Mouse (Mus musculus) layer of hippocampus, adult 9-10 months (tissue): Measurements from ENCODE around the gene Rhpn2.
A peak's percentile ranks its signal among the peaks of the same experiment; 100 is the strongest.
"Not testable (repeated sequence)": the region's sequence is repeated elsewhere in the genome, so short reads cannot be mapped to it uniquely, and the experiment has no call there.

Experiments used
- DNase-seq: peaks from one replicate; pipeline ENCODE4 v3.0.0; 2022; ENCODE audit warnings: low spot score

Gene Rhpn2

GRCm38 (mm10) chr7:35333692-35334526, at the start of gene Rhpn2:
TSS of gene Rhpn2 (plus strand) at chr7:35334170.
- peak; percentile 98 for DNase-seq

GRCm38 (mm10) chr7:35293464-35293863, 40.5 kb upstream of the Rhpn2 start:
- no peak for DNase-seq

DNA sequence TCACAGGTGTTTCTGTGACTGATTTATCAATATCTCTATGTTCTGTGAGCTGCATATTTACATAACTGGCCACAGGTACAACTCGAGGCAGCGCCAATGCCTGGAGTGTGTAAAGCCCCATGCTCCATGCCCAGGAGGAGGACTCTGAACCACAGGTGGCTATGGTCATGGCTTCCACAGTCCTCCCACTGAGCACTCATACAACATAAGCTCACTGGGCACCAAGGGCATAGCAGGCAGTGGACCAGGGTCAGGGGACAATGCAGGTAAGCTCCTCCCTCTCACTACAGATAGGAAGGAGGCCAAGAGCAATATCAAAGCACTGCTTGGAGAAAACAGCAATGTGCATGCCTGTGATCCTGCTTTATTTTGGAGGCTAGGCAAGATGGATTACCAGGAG, 38.3 kb upstream of the Rhpn2 start:
- DNase-seq: no peak

DNA sequence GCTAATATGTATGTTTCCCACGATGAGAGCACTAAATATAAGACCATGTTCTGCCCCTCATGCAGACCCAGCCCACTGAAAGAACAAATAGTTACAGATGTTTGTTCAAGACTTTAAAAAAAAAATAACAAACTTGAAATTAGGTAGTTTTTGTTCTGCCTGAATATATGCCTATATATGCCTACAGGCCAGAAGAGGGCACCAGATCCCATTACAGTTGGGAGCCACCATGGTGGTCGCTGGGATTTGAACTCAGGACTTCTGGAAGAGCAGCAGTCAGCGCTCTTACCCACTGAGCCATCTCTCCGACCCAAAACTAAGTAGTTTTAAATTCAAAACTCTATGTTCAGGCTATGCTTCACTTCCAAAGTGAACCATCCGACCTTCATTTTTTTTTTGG, 36.1 kb upstream of the Rhpn2 start:
- DNase-seq: no peak

GRCm38 (mm10) chr7:35299656-35300055, 34.3 kb upstream of the Rhpn2 start:
- DNase-seq: no peak

DNA sequence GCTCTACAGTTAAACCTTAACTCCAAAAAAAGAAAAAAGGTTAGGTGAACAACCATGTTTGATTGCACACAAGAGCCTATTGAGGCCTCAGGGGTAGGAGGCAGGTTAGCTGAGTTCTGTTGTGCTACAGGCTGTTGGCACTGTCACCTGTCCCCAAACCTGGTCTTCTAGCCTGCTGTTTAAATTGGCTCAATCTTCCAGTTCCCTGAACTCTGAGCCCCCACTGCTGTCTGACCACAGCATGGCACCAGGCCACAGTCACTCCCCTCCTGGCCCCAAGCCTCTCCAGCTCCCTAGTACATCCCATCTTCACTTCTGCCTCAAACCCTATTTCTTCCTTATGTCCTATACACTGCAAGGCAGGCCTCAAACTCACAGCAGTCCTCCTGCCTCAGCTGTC, 33.2 kb upstream of the Rhpn2 start:
- no peak for DNase-seq

DNA sequence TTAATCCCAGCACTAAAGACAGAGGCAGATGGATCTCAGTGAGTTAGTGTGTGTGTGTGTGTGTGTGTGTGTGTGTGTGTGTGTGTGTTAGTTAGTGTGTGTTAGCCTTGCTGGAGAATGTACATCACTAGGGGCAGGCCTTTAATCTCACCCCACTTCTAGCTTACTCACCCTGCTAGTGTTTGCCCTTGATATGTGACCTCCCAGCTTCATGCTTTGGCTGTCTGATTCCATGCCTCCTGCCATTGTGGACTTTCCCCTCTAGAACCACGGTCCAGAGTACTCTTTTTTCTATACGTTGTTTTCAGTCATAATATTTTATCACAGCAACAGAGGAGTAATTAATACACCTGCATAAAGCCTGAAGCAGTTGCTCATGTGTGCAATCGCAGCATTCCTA, 22.8 kb upstream of the Rhpn2 start:
- DNase-seq: no peak

GRCm38 (mm10) chr7:35314156-35314555, 19.8 kb upstream of the Rhpn2 start:
- DNase-seq: no peak

DNA sequence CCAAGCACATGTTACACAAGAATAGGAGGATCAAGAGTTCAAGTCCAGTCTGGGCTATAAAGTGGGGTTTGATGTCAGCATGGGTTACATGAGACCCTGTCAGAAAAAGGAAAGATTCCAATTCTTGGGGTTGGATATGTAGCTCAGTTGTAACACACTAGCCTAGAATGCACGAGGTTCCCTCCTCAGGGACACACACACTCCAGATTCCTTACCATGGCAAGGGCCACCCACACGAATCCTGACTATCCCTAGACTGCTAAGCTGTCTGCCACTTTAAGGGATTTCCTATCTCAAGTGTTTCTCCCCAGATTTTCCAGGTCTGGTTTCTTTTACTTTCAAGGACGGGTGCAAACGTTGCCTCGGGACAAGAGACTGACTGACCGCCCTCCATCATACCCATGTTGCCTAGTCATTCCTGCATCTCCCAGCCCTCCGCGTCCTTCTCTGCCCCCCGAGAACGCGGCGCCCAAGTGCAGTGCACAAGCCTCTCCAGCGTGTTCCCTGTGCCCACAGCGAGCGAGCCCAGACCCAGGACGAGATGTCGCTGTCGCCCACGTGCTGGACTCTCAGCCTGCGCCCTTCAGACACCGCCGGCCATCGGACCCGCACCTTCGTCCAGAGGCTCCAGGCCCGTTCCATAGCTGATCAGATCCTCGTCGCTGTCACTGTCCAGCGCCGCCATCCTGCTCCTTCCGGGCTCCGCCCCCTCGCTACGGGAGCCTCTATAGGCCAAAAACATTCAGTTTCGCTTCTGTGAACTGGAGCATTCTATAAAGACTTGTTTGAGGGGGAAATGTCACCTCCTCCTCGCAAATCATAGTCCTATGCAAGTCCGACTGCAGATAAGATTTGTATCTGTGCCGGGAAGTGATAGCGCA, 16.0 kb upstream of the Rhpn2 start, which contains the start of gene Gpatch1:
Gpatch1 (minus strand) TSS at position 712 of the 881 bp plus-strand sequence.
- peak; percentile 92 for DNase-seq

- not testable (repeated sequence) for DNase-seq
These were observed 14.7 kb upstream of the Rhpn2 start for GRCm38 (mm10) chr7:35319221-35319620.

DNA sequence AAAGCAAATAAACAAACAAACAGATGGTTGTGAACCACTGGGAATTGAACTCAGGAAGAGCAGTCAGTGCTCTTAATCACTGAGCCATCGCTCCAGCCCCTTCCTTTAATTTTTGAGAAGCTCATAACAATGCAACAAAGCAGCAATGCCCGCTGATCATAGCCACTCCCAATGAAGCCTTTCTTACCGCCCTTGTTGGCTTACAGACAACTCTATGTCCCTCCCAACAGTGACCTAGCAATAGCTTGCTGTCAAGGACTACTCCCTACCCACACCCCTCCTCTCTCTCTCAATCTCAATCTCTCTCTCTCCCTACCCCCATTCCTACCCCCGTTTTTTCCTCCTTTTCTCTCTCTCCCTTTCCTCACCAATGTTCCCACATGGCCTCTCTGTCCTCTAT, 14.2 kb upstream of the Rhpn2 start:
- no peak for DNase-seq

- DNase-seq: no peak
These were observed 11.8 kb upstream of the Rhpn2 start for GRCm38 (mm10) chr7:35322161-35322560.

- DNase-seq: no peak
These were observed 11.1 kb upstream of the Rhpn2 start for GRCm38 (mm10) chr7:35322732-35323420.

GRCm38 (mm10) chr7:35331590-35331989, 2.4 kb upstream of the Rhpn2 start:
- DNase-seq: no peak

- no peak for DNase-seq
These were observed 729 bp upstream of the Rhpn2 start for GRCm38 (mm10) chr7:35333231-35333651.

GRCm38 (mm10) chr7:35334527-35335452, 820 bp downstream of the Rhpn2 start:
- no peak for DNase-seq

GRCm38 (mm10) chr7:35340196-35340595, 6.2 kb downstream of the Rhpn2 start:
- no peak for DNase-seq

DNA sequence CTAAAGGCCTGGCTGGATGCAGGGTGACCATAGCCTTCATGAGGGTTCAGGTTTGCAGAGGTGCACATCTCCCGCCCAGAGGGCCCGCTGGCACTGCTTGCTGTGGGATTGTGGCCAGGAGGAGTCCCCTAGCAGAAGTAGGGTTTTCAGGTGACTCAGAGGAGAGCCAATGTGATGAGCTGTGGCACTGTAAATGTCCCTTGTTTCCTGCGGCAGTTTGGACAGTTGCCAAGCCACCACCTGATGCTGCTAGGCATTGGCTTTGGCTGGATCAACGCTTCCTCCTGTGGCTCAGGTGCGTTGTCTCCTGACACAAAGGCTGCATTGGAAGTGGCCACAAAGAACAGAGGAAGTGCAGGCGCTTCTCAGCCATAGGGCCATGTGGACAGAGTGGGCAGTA, 7.3 kb downstream of the Rhpn2 start:
- no peak for DNase-seq

DNA sequence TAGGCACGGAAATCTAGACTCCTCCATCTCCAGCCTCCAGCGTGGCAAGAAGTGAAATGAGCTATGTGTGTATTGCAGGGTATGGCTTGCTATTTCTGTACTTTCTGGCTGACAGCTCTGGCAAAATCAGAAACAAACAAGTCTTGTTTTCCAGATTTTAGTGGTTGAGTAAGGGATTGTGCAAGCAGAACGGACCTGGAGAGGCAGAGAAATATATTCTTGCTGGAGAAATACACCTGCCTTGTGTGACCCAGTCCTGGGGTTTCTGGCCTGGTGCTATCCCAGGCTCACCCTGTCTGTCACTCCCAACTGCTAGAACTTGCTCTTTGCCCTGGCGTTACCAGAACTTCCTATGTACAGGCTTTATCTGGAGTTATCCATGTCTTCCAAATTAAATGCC, 8.5 kb downstream of the Rhpn2 start:
- DNase-seq: no peak

DNA sequence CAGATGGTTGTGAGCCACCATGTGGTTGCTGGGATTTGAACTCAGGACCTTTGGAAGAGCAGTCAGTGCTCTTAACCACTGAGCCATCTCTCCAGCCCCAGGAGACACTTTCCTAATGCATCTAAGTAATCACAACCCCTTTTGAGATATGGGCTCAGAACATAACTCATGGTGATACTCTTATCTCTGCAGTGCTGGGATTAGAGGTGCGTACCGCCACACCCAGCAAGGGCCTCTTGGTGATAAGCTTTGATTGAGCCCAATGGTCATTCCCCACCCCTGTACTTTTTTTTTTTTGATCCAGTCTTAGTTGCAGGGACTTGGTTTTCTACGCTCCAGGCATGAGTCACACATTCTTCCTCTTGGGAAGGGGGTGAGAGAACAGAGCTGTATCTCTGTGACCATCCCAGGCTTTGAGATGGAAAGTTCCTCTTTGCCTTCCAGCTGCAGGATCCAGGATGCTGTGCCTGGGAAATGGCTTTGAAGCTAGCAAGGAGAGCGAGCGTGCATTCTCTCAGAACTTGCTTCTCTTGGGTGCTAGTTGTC, 10.9 kb downstream of the Rhpn2 start:
- no peak for DNase-seq
